Mouse (Mus musculus): ENCODE measurements at regions not wholly inside any gene's neighbourhood (a gene's known extent, or its start where the extent isn't known, plus 50 kb on each side); places are given as distances from the start of the nearest gene placed in this dataset.

GRCm38 (mm10) chr9:94239479-94240241 lies 298.2 kb downstream of the 1190002N15Rik start:
- DNase-seq = no peak

GRCm38 (mm10) chr9:94238565-94238964 lies 299.3 kb downstream of the 1190002N15Rik start:
- no peak for DNase-seq

- no peak for DNase-seq
These were observed 308.3 kb downstream of the 1190002N15Rik start for GRCm38 (mm10) chr9:94229537-94229936.

GRCm38 (mm10) chr9:94219116-94219515 lies 318.8 kb downstream of the 1190002N15Rik start:
- no peak for DNase-seq

DNA sequence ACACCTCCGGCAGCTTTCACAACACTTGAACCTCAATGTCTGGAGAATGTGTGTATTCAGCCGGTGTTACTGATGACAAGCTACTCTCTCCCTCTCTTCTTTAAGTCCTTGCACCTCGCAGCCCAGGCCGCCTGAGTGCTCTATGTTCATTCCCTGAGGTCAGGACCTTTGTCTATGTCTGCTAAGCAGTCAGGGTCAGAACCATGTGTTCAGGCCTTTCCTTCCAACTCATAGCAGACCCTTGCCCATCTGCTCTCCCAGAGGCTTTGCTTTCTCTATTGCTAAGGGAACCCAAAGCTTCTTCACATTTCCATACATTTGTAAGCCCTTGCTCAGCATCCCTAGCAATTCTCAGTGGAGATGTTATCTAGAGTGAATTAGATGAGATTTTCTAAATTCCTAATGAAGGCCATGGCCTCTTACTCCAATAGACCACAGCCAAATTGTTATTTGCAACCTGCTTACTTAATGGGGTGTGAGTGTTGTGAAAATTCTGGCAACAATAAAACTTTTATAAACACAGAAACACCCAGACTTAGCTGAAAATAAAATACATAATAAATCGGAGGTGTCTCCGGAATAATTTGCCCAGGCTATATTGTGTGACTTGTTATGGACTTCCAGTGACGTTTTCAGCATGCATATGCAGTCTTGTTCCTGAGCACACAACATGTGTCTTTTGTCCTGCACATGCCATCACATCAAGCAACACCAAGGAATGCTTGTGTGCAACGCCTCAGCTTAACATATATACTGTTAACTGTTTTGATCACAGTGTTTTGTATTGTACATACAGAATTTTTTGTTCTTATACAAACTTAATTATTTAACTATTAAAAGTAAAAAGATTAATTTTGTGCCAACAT lies 321.2 kb downstream of the 1190002N15Rik start:
- no peak for DNase-seq

GRCm38 (mm10) chr9:94210467-94211249 lies 327.2 kb downstream of the 1190002N15Rik start:
- DNase-seq = no peak

DNA sequence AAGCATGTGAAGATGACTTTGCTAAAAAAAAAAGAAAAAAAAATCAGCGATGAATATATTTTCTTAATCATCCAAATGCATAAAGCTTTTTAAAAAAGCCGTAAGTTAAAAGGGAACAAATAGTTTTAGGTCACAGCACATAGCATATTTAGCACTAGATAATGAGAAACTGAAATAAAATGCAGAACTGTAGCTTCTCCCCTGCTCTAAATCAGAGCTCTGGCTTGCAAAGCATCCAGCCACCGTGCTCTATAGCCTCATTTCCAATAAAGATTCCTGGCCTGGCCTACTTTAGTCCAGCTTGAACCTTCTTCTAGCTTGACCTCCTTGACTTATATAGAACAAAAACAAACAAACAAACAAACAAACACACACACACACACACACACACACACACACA lies 328.9 kb downstream of the 1190002N15Rik start:
- no peak for DNase-seq

DNA sequence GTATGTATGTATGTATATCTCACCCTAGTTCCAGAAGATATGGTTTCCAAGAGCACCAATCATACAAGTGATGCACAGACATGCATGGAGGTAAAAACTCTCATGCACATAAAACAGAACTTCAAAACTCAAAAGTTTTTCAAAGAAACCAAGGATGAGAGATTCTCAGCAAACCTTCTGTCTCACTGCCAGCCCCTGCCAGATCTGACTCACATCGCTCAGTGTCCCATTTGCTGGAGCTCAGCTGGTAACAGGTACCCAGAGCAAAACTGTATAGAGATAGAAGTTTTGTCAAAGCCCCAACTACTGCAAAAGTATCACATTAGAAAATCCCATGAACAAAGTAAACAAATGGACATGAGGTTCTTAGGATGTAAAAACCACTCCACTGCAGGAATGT lies 337.0 kb downstream of the 1190002N15Rik start:
- no peak for DNase-seq

- DNase-seq = no peak
These were observed 338.0 kb downstream of the 1190002N15Rik start for GRCm38 (mm10) chr9:94199864-94200263.

- no peak for DNase-seq
These were observed 346.8 kb downstream of the 1190002N15Rik start for GRCm38 (mm10) chr9:94191083-94191482.

DNA sequence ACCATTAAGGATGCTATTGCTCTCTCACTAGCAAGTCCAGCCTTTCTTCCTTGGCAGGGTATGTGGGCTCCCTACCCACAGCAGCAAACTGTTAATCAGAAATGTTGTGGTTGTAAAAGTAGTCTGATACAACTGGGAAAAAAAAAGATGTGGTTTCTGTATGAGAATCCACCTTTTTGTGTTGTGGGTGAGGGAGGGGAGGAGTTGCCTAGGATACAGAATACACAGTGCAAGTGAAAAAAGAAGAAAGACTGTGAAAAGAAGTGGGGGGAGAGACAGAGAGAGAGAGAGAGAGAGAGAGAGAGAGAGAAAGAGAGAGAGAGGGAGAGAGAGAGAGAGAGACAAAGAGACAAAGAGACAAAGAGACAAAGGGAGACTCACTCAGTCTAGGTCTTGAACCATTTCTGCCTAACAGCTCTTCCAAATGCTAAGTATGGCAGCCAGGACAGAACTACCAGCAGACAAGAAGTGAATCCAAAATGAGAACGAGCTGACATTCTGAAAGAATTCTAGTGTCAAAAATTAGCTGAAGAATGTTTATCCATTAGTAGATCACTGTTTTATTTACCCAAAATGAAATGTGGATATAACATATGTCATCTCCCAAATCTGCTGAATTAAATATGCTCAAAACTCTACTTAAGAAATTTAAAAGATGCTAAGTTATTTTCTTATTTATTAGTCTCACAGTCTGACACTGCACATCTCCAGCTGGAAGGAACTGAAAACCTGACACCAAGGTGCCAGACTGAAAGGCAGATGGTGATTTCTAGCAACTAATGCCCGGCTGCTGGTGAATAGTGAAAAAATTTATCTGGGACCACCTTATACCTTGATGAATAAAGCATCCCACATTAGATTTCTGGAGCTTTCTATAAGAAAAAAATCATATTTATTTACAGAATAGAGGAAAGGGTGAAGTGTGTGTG lies 347.7 kb downstream of the 1190002N15Rik start:
- no peak for DNase-seq

- no peak for DNase-seq
These were observed 349.8 kb downstream of the 1190002N15Rik start for GRCm38 (mm10) chr9:94188124-94188523.

GRCm38 (mm10) chr9:94169905-94170612 lies 367.8 kb downstream of the 1190002N15Rik start:
- no peak for DNase-seq

- no peak for DNase-seq
These were observed 374.2 kb downstream of the 1190002N15Rik start for GRCm38 (mm10) chr9:94163671-94164070.

DNA sequence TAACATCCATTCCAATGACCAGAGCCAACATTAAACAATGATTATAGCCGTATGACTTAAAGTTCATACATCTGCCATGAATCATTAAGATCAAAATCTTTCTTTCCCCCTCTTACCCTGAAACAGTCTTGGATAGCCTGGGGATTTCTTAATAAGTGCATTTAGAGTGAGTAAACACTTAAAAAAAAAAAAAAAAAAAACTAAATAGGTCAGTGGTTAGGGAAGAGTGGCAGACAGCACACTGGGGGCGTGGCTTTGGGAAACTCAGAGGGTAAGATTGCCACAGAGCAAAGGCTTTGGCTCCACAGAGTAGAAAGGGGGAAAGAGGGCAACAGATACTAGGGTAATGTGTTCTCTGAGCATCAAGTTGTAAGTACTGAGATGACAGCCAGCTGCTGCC lies 382.3 kb downstream of the 1190002N15Rik start:
- no peak for DNase-seq

- DNase-seq = no peak
These were observed 389.4 kb downstream of the 1190002N15Rik start for GRCm38 (mm10) chr9:94148474-94148873.

DNA sequence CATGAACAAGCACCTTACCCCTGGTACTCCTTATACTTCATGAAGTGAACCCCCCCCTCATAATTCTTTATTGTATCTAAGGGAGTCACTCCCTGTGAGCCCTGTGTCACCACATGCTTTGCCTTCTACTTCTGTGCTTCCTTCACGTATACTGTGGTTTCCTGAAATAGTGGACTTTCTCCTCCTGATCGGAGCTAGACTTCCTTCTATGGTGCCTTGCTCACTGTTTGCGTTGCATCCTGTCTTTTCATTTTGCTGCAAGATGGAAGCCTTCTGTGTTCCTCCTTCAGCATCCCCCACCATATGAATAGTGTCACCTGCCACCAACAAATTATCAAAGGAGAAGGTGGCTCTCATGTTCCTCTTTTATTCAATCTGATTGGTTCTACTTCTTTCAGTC lies 391.1 kb downstream of the 1190002N15Rik start:
- no peak for DNase-seq

- no peak for DNase-seq
These were observed 401.4 kb downstream of the 1190002N15Rik start for GRCm38 (mm10) chr9:94136444-94136843.

DNA sequence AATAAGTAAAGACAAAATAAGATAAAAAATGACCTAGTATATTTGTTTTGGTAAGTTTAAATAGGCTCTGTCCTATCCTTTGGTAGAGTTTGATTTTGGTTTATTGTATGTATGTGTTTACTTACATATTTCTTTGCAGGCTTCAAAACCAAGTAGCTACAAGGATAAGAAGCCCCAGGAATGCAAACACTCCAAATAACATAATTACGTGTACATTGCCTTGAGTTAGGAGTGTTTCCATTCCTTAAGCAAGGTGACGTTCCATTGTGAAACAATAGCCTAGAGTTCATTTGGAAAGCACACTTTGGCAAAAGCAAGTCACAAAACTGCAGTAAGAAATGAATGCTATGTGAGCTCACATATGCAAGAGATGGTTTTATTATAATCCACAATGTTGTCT lies 404.2 kb downstream of the 1190002N15Rik start:
- DNase-seq = no peak

- DNase-seq = no peak
These were observed 406.5 kb downstream of the 1190002N15Rik start for GRCm38 (mm10) chr9:94131367-94131766.

DNA sequence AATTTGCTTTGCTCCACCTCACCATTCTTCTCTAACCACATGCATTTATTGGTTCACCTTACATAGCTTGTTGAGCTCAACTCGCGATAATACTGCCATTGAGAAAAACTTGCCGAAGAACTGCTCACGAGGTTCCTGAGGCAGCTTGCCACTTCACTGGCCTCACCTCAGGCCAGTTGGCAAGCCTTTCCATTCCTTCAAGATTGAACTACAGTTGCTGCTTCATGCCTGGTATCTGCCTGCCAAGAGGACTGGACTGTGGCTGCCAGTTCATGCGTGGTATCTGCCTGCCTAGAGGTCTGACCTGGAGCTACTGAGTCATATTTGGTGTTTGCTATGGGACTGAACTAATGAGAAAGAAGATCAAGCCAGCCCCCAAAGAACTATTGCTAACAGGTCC lies 420.9 kb downstream of the 1190002N15Rik start:
- DNase-seq = no peak

Data from cerebellum, adult 8-10 months (tissue).